8 mouse cellular contexts compared by ENCODE assay signal in genomic region chr10:69925285-69926157, GRCm38 (mm10).
DNase-seq lines count a peak whose midpoint lies in the region; ATAC-seq lines count a peak whose summit lies in the region.

No protein-coding gene starts in this region.

- under 1% methylated on average over 19 of the region's 19 CpGs for WGBS in embryonic facial prominence, embryonic 15.5 days
- 3% methylated on average over 19 of the region's 19 CpGs for WGBS in midbrain, embryonic 15.5 days

- H3K9me3 ChIP-seq in embryonic facial prominence, embryonic 15.5 days (replicated peaks) = no peaks in the 10 kb centered on the region
- no peaks in the 10 kb centered on the region for H3K9me3 ChIP-seq in midbrain, embryonic 15.5 days

- intact Hi-C loops in heart, postnatal 14 days (cut with DNase I) = no loop called here

- no peaks in the 10 kb centered on the region for H3K27me3 ChIP-seq in embryonic facial prominence, embryonic 15.5 days
- no peaks in the 10 kb centered on the region for H3K27me3 ChIP-seq in midbrain, embryonic 15.5 days (replicated peaks)

- peak overlapping the region; percentile 81 for H3K27ac ChIP-seq in embryonic facial prominence, embryonic 15.5 days (replicated peaks)
- H3K27ac ChIP-seq in midbrain, embryonic 15.5 days = no peak overlapping the region

- ATAC-seq in embryonic facial prominence, embryonic 15.5 days (ENCODE audit: insufficient number of reproducible peaks, low FRiP score, low TSS enrichment, low read depth) = 0 out of 2 replicates have a peak, but pooled peaks have one; percentile 34
- ATAC-seq in midbrain, embryonic 15.5 days (replicated peaks) = no peak

- peak; percentile 93 for DNase-seq in R1 (ENCODE audit: low read depth, low spot score)
- peak; percentile 37 to 45 for DNase-seq in heart, postnatal 14 days
- peak; percentile 82 to 85 for DNase-seq in kidney, postnatal 36 days
- no peak for DNase-seq in spleen, adult 12 weeks (ENCODE audit: low spot score)
- no peak for DNase-seq in right cerebral cortex, postnatal 36 days (ENCODE audit: low spot score in 2 of 2)
- DNase-seq in right cerebral cortex, postnatal 10 days (ENCODE audit: low spot score in 2 of 2) = no peak

- peak overlapping the region; percentile 32 for H3K4me3 ChIP-seq in embryonic facial prominence, embryonic 15.5 days (replicated peaks)
- peak overlapping the region; percentile 5; the same call in 1 of the 2 replicates for H3K4me3 ChIP-seq in midbrain, embryonic 15.5 days

- peaks cover 40% of the 10 kb centered on the region for H3K4me1 ChIP-seq in embryonic facial prominence, embryonic 15.5 days
- peaks cover 20% of the 10 kb centered on the region for H3K4me1 ChIP-seq in midbrain, embryonic 15.5 days

- peak overlapping the region; percentile 23; the same call in 1 of the 2 replicates for H3K9ac ChIP-seq in embryonic facial prominence, embryonic 15.5 days
- H3K9ac ChIP-seq in midbrain, embryonic 15.5 days = no peak overlapping the region

- peak overlapping the region; percentile 54 for H3K4me2 ChIP-seq in embryonic facial prominence, embryonic 15.5 days (replicated peaks)
- H3K4me2 ChIP-seq in midbrain, embryonic 15.5 days = peak overlapping the region; percentile 26

- no peaks in the 10 kb centered on the region for H3K36me3 ChIP-seq in embryonic facial prominence, embryonic 15.5 days
- H3K36me3 ChIP-seq in midbrain, embryonic 15.5 days (replicated peaks) = 0 out of 2 replicates have a peak, but pooled peaks cover 2% of the 10 kb centered on the region

Comparison
In these comparisons a context has a peak if more than half of its experiments do, and no peak if none do; other contexts are left out.
1. DNase-seq: peak in R1 (single experiment), heart, postnatal 14 days (2 of 2) and kidney, postnatal 36 days (2 of 2); none in spleen, adult 12 weeks (single experiment), right cerebral cortex, postnatal 36 days (0 of 2) and right cerebral cortex, postnatal 10 days (0 of 2).